Mouse (Mus musculus): ENCODE measurements around the gene Mlh1. TPM values are rescaled to one million over a fixed set of nuclear protein-coding genes. Genes with fewer than 3 reads are reported as not detected.

Mlh1 gene
- polyA plus RNA-seq, 1 experiment: 11.4 TPM

DNA sequence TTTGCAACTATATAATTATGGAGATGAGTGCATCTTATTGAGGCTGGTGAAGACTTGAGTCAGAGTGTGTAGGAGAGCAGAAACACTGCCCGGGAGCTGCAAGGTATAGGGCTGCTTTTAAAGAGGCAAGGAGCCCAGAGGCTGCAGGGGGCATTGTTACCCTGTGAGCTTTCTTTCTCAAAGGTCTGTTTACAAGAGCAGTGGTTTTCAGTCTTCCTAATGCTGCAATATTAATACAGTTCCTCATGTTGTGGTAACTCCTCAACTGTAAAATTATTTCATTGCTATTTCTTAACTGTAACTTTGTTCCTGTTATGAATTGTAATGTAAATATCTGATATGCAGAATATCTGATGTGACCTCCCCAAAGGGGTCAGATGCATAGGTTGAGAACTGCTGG, 50.0 kb downstream of the Mlh1 start:
- Histone ChIP-seq H3K79me2 (ENCODE audit: control insufficient read depth, insufficient read depth) (no peaks in the 10 kb centered on the region), H3K4me2 (ENCODE audit: low read depth) (no peak overlapping the region), H3K36me3 (ENCODE audit: control insufficient read depth, insufficient read depth) (peaks cover 27% of the 10 kb centered on the region), H3K27me3 (ENCODE audit: control insufficient read depth, insufficient read depth, insufficient read length) (no peaks in the 10 kb centered on the region), H3K4me3 (no peak overlapping the region), H3ac (ENCODE audit: control insufficient read depth, insufficient read length) (no peak overlapping the region)
- no peak for TF ChIP-seq SRF (IDR thresholded peaks at IDR 0.05; ENCODE audit: control insufficient read depth, insufficient read length, low read depth)
- TF ChIP-seq MYOG (IDR thresholded peaks at IDR 0.05; ENCODE audit: control insufficient read depth in 1 of 3, insufficient read depth in 1 of 3, insufficient read length in 2 of 3, low read depth in 2 of 3): no peak
- TF ChIP-seq MAX (IDR thresholded peaks at IDR 0.05; ENCODE audit: low read depth): no peak
- no peak for TF ChIP-seq CEBPB (IDR thresholded peaks at IDR 0.05; ENCODE audit: insufficient read depth, poor library complexity, severe bottlenecking)
- no peak for TF ChIP-seq POLR2AphosphoS2 (IDR thresholded peaks at IDR 0.05; ENCODE audit: insufficient read length, low read depth)
- TF ChIP-seq E2F4 (IDR thresholded peaks at IDR 0.05; ENCODE audit: insufficient read depth): no peak
- TF ChIP-seq USF1 (IDR thresholded peaks at IDR 0.05; ENCODE audit: low read depth): no peak
- no peak for TF ChIP-seq TCF12 (IDR thresholded peaks at IDR 0.05; ENCODE audit: insufficient read depth, poor library complexity, severe bottlenecking)
- TF ChIP-seq MYOD1 (IDR thresholded peaks at IDR 0.05; ENCODE audit: control insufficient read depth in 1 of 3, insufficient read length in 2 of 3, low read depth in 2 of 3): no peak

DNA sequence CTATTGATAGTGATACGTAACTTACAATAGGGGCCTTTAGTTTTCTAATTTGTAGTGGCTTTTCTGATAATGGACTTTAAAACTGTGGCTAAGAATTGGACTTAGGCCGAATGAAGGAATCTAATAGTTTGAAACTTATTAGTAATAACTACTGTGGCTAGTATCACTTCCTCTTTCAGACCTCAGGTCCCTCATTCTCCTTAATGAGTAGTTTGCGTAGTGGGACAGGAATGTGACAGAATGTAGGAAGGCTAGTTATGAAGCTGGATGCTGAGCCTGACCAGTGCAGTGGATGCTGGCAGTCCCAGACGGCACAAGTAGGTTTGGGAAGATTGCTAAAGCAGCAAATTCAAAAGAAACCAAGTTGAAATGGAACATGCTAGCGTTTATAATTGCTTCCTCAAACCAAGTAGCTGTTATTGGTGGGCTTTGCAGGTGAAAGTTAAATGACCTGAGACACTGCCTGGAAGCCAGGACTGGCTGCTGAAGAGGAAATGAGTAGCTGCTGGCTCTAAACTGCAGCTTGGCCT, 51.0 kb downstream of the Mlh1 start:
- no peaks in the 10 kb centered on the region for H3K79me2 ChIP-seq (ENCODE audit: control insufficient read depth, insufficient read depth)
- H3K27me3 ChIP-seq (ENCODE audit: control insufficient read depth, insufficient read depth, insufficient read length): no peaks in the 10 kb centered on the region
- no peak overlapping the region for H3K4me3 ChIP-seq
- TF ChIP-seq E2F4 (IDR thresholded peaks at IDR 0.05; ENCODE audit: insufficient read depth) (no peak), POLR2A (IDR thresholded peaks at IDR 0.05; ENCODE audit: insufficient read length, low read depth) (no peak), TCF3 (IDR thresholded peaks at IDR 0.05; ENCODE audit: insufficient read length, low read depth) (no peak), SRF (IDR thresholded peaks at IDR 0.05; ENCODE audit: control insufficient read depth, insufficient read length, low read depth) (no peak), USF1 (IDR thresholded peaks at IDR 0.05; ENCODE audit: low read depth) (no peak), POLR2AphosphoS2 (IDR thresholded peaks at IDR 0.05; ENCODE audit: insufficient read length, low read depth) (no peak), CEBPB (IDR thresholded peaks at IDR 0.05; ENCODE audit: insufficient read depth, poor library complexity, severe bottlenecking) (no peak)
- no peak overlapping the region for H3ac ChIP-seq (ENCODE audit: control insufficient read depth, insufficient read length)
- H3K36me3 ChIP-seq (ENCODE audit: control insufficient read depth, insufficient read depth): peaks cover 21% of the 10 kb centered on the region
- no peak overlapping the region for H3K4me2 ChIP-seq (ENCODE audit: low read depth)

DNA sequence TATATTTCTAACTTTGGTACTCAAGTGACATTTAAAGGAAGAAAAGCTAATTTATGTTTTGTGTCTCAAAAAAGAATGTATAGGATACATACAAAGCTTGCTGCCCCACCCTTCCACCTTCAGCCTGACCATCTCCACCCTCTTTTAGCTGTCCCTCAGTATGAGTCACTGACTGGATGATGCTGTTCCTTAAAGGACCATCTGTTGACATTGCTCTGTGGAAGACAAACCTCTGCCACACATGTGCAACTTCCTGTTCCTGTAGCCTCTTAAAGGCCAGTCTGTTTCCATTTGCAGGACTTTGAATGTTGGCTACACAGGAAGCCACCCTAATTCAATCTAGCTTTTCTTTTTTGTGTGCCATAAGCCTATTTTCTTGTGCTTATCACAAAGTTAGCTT, 55.2 kb downstream of the Mlh1 start:
- TF ChIP-seq E2F4 (IDR thresholded peaks at IDR 0.05; ENCODE audit: insufficient read depth) (no peak), POLR2A (IDR thresholded peaks at IDR 0.05; ENCODE audit: insufficient read length, low read depth) (no peak), POLR2AphosphoS2 (IDR thresholded peaks at IDR 0.05; ENCODE audit: insufficient read length, low read depth) (no peak), TCF12 (IDR thresholded peaks at IDR 0.05; ENCODE audit: insufficient read depth, poor library complexity, severe bottlenecking) (no peak), SRF (IDR thresholded peaks at IDR 0.05; ENCODE audit: control insufficient read depth, insufficient read length, low read depth) (no peak), REST (IDR thresholded peaks at IDR 0.05; ENCODE audit: insufficient read depth, insufficient read length) (no peak), CEBPB (IDR thresholded peaks at IDR 0.05; ENCODE audit: insufficient read depth, poor library complexity, severe bottlenecking) (no peak), MYOD1 (IDR thresholded peaks at IDR 0.05; ENCODE audit: control insufficient read depth in 1 of 3, insufficient read length in 2 of 3, low read depth in 2 of 3) (no peak), USF1 (IDR thresholded peaks at IDR 0.05; ENCODE audit: low read depth) (no peak), MAX (IDR thresholded peaks at IDR 0.05; ENCODE audit: low read depth) (no peak), MYOG (IDR thresholded peaks at IDR 0.05; ENCODE audit: control insufficient read depth in 1 of 3, insufficient read depth in 1 of 3, insufficient read length in 2 of 3, low read depth in 2 of 3) (no peak), TCF3 (IDR thresholded peaks at IDR 0.05; ENCODE audit: insufficient read length, low read depth) (no peak)
- no peaks in the 10 kb centered on the region for H3K79me2 ChIP-seq (ENCODE audit: control insufficient read depth, insufficient read depth)
- H3K27me3 ChIP-seq (ENCODE audit: control insufficient read depth, insufficient read depth, insufficient read length): no peaks in the 10 kb centered on the region
- no peak overlapping the region for H3K4me2 ChIP-seq (ENCODE audit: low read depth)
- no peak overlapping the region for H3K4me3 ChIP-seq
- no peak overlapping the region for H3ac ChIP-seq (ENCODE audit: control insufficient read depth, insufficient read length)
- peaks cover 17% of the 10 kb centered on the region for H3K36me3 ChIP-seq (ENCODE audit: control insufficient read depth, insufficient read depth)

DNA sequence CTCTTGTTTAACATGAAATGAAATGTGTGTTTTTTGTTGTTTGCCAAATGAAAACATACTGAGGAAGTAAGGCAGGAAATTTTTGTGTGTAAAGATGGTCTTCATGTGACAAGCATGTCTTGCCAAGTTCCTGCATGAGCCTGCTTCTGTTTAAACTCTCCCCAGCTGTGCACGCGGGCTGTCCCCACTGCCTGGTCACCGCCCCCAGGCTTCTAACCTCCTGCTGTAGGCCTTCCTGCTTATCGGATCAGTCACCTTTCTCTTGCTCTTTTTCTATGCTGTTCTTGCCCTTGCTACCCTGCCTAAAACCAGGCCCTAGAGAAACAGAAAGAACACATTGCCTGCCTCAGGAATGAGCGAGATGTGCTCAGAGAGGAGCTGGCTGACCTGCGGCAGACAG, 58.1 kb downstream of the Mlh1 start:
- TF ChIP-seq MAX (IDR thresholded peaks at IDR 0.05; ENCODE audit: low read depth) (no peak), TCF12 (IDR thresholded peaks at IDR 0.05; ENCODE audit: insufficient read depth, poor library complexity, severe bottlenecking) (no peak), SRF (IDR thresholded peaks at IDR 0.05; ENCODE audit: control insufficient read depth, insufficient read length, low read depth) (no peak), MYOG (IDR thresholded peaks at IDR 0.05; ENCODE audit: control insufficient read depth in 1 of 3, insufficient read depth in 1 of 3, insufficient read length in 2 of 3, low read depth in 2 of 3) (no peak), POLR2AphosphoS2 (IDR thresholded peaks at IDR 0.05; ENCODE audit: insufficient read length, low read depth) (no peak)
- Histone ChIP-seq H3K79me2 (ENCODE audit: control insufficient read depth, insufficient read depth) (no peaks in the 10 kb centered on the region), H3K27me3 (ENCODE audit: control insufficient read depth, insufficient read depth, insufficient read length) (no peaks in the 10 kb centered on the region), H3K4me3 (no peak overlapping the region), H3ac (ENCODE audit: control insufficient read depth, insufficient read length) (no peak overlapping the region), H3K4me2 (ENCODE audit: low read depth) (no peak overlapping the region), H3K36me3 (ENCODE audit: control insufficient read depth, insufficient read depth) (peaks cover 10% of the 10 kb centered on the region)
